Mouse (Mus musculus) lung, adult 2 months (tissue): ENCODE measurements around the gene Prtg.

Source experiments
- CTCF ChIP-seq: fragments of 200-500 bp; IDR thresholded peaks from 2 replicates; pipeline ENCODE4 v1.5.1; 2011; ENCODE audit warnings: mild to moderate bottlenecking, low read length, control low read depth; ENCODE audit not compliant: insufficient read depth
- POLR2A ChIP-seq: fragments of 200-500 bp; IDR thresholded peaks from 2 replicates; pipeline ENCODE4 v1.6.1; 2011; ENCODE audit warnings: low read depth, mild to moderate bottlenecking, control low read depth, low read length, borderline replicate concordance; ENCODE audit errors: extremely low read depth

- TF ChIP-seq CTCF (no peak), POLR2A (no peak)
Measured at GRCm38 (mm10) chr9:72837598-72838160, 31.0 kb downstream of the Prtg start.
